Mouse (Mus musculus): ENCODE measurements around the gene Macrod2.

Macrod2 gene

GRCm38 (mm10) chr2:141292847-141293246 is 897.7 kb downstream of the Macrod2 start:
- no peak for DNase-seq (ENCODE audit: low read depth, low spot score)

DNA sequence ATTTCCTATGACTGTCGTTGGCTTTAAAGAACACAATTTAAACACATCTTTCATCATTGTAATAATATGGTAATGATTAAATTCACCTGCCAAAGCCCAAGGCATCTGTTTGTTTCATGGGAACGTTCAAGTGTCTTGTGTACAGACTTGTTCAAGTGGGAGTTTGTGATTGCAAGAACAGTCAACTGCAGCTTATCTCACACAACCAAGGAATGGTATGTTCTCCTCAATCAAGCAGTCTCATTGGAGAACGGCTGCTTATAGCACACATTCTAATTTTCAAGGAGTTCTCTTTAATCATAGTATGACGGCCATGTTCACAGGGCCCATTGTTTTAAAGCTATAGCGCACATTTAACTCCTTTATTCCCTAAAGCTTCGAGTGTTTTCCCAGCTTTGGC is 904.1 kb downstream of the Macrod2 start:
- no peak for DNase-seq (ENCODE audit: low read depth, low spot score)

DNA sequence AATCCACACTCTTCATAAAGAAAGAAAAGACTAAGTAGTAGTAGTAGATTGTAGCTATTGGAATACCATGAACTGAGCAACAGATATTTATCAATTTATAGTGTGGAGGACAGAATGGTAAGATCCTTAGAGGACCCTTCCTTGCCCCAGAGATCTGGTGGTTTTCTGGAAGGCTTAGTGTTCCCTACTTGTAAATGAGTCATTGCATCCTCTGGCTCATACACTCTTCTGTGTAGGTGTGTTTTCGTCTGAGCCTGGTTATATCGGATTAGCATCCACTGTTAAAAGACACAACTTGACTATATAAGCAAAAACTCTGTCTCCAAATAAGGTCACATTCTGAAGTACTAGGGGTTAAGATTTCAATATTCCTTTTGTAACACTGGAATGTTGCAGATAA is 905.9 kb downstream of the Macrod2 start:
- no peak for DNase-seq (ENCODE audit: low read depth, low spot score)

- DNase-seq (ENCODE audit: low read depth, low spot score): no peak
Observed at GRCm38 (mm10) chr2:141308406-141308805, 913.3 kb downstream of the Macrod2 start.

DNA sequence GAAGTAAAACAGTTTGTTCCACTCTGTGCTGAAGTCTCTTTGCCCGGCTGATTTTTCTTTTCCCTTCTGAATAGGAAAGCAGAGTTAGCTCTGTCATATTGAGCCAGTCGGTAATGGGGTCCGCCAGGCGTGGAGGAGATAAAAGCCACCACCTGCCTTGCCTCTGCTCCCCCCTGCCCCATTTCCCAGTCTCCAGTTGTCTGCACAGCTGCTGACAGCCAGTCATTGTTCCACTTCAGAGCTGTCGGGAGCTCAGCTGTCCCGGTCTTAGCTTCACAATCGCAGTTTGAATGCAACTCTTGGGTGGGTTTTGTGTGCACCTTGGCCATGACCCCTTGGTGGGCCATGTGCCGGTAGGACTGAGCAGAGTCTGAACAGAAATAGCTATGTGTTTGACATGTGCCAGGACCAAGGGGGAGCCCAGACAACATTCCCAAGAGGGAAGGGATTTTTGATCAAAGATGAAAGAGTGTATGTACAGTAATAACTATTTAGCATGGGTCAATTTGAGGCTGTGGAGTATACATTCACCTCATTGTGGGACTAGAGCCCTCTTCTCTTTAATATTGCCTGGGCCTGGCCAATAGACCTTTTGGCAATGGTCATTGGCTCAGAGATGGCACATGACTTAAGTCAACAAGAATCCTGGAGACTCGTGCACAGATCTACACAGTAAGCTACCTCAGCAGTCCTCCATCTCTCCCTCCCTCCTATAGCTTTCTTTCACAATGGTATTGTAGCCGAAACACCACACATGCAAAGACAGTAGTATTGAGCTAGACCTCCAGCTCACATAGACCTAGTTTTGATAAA is 917.2 kb downstream of the Macrod2 start:
- no peak for DNase-seq (ENCODE audit: low read depth, low spot score)

GRCm38 (mm10) chr2:141315349-141315748 is 920.2 kb downstream of the Macrod2 start:
- no peak for DNase-seq (ENCODE audit: low read depth, low spot score)

- DNase-seq (ENCODE audit: low read depth, low spot score): no peak
Observed at GRCm38 (mm10) chr2:141323956-141324460, 928.9 kb downstream of the Macrod2 start.

DNA sequence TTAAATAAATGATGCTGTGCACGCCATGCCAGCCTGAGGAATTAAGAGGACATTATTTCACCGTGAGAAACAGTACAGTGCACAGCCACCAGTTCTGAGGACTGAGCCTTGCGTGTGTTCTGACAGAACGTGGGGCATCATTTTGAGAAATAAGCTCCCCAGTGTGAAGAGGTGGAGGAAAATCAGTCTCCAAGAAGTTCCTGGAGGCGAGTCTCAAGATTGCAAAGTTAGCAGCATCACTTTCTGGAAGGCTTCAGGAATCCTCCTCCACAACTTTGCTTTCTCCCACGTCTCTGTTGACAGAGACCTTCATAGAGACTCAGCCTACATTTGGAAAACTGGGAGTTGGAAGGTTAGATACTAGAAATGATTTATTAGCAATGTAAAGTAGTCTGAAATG is 932.2 kb downstream of the Macrod2 start:
- DNase-seq (ENCODE audit: low read depth, low spot score): no peak

- no peak for DNase-seq (ENCODE audit: low read depth, low spot score)
Observed at GRCm38 (mm10) chr2:141337708-141338107, 942.6 kb downstream of the Macrod2 start.

GRCm38 (mm10) chr2:141343988-141344535 is 949.0 kb downstream of the Macrod2 start:
- DNase-seq (ENCODE audit: low read depth, low spot score): no peak

DNA sequence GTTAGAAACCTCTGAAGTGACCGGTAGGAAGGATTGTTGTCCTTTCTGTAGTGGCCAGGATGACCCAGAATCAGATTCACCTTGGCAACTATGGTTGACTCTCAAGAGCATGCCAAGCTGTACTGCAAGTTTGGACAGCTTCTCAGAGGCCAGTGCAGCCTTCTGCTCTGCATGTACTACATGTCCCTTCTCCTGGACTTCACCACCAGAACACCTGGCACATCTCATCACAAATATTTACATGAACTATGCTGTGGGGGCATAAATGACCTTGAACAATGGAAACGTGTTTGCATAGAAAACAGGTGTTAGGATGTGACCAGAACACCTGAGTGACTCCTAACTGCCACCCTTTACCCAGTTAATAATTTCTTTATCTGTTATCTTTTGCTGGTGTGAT is 957.5 kb downstream of the Macrod2 start:
- no peak for DNase-seq (ENCODE audit: low read depth, low spot score)

GRCm38 (mm10) chr2:141388632-141389031 is 993.5 kb downstream of the Macrod2 start:
- DNase-seq (ENCODE audit: low read depth, low spot score): no peak

GRCm38 (mm10) chr2:141391229-141391628 is 996.1 kb downstream of the Macrod2 start:
- DNase-seq (ENCODE audit: low read depth, low spot score): no peak

DNA sequence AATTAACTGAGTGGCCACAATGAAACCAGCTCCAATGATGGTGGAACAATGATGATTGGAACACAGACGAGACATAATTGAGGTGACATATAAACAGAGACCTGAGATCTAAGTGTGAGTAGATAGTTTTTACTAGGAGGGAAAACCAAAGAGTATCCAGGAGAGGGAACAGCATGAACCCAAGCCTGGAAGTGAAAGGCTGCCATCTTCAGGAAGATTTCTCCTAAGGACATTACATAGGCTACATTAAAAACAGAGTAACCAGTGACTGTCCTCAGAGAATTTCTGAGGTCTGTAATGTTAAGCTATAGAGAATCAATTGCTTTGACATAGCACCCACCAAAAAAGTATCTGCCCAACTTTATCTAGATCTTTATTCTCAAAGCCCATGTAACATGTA is 999.7 kb downstream of the Macrod2 start:
- DNase-seq (ENCODE audit: low read depth, low spot score): no peak

DNA sequence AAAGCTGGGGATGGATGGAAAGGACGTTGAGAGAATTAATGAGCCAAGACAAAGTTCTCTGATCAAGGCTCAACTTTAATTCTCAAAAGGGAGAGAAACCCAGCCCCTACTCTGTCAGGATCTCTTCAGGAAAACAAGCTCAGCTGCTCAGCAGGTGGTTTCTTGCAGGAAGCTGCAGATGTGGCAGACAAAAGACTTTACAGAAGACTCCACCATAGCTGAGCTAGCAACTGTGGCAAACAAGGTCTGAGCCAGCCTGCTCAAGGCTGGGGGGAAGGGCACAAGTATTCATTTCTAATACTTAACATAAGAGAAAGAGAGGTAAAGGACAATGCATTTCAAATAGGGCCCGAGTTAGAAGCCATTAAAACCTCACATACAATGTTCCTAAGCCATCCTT is 1013.7 kb downstream of the Macrod2 start:
- no peak for DNase-seq (ENCODE audit: low read depth, low spot score)

DNA sequence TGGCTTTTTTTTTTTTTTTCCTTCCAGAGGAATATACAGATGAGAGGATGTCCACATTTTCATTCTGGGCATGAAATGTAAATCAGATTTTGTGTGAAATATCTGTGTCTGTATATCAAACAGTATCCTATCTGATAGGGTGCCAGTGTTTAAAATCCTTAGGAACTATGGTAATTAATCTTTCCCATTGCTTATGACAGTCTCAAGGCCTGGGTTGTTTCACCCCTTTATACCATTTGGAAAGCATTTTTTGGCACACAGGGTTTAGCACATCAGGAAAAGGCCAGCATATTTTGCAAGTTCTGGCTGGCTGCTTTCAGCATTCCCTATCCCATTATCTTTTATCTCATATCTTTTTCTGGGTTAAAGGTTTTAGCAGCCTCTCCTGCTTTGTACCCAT is 1021.3 kb downstream of the Macrod2 start:
- no peak for DNase-seq (ENCODE audit: low read depth, low spot score)

DNA sequence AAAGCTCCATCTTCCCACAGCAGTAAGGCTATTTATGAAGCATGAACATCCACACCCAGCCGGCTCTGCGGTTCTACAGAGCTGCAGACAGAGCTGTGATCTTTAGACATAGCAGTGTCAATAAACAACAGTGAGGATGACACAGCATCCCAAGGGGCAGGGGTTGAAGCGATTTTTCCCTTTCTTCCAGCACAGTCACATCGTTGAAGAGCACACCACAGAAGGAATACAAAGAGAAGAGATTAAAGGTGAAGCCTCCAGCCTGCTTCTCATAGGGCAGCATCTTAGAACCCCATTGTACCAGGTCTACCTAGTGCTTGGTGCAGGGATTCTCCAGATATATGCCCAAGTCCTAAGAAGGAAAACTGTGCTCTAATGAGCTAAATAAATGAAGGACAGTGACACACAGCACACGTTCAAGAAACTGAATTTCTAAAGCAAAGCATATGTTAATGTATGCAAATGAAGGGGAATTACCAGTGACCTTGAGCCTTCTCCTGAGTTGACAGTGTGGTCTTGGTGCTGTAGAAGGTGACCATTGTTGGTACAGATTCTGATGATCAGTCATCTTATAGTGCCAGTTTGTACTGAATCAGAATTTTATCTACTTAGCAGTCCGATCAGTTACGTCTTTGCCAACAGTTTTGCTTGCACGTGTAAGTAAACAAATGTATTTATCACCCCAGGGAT is 1021.9 kb downstream of the Macrod2 start:
- no peak for DNase-seq (ENCODE audit: low read depth, low spot score)

DNA sequence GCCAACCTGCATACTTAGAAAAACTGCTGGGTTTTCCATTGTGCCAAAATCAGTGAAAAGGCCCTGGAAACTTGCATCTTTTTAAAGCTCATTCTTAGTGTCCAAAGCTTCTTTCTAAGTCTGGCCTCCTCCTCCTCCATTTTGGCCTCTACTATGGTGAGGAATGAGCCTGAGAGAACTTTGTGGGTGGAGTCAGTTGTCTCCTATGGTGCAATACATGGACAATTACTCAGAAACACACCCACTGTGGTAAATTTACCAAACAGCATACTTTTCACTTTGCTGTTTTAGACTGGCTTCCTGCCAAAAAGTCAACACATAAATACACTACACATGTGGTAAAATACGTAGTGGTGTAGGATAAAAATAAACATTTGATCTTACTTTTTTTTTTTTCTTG is 1024.7 kb downstream of the Macrod2 start:
- DNase-seq (ENCODE audit: low read depth, low spot score): no peak

DNA sequence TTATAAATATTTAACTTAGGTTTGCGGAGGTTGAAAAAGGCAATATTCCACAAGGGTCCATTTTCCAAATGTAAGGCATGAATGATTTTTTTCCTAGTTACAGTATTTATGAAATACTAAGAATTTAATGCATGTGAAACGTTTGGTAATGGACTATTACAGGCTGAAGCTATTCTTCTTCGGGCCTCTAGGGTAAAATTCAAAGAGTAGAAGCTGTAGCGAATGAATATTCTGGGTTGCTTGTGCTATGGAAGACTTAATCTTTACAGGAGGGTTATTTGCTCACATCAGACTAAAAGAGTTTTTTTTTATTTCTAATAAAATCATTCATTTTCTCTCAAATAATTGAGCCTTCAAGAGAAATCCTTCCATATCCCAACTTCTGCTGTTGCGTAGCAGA is 1039.0 kb downstream of the Macrod2 start:
- DNase-seq (ENCODE audit: low read depth, low spot score): no peak

DNA sequence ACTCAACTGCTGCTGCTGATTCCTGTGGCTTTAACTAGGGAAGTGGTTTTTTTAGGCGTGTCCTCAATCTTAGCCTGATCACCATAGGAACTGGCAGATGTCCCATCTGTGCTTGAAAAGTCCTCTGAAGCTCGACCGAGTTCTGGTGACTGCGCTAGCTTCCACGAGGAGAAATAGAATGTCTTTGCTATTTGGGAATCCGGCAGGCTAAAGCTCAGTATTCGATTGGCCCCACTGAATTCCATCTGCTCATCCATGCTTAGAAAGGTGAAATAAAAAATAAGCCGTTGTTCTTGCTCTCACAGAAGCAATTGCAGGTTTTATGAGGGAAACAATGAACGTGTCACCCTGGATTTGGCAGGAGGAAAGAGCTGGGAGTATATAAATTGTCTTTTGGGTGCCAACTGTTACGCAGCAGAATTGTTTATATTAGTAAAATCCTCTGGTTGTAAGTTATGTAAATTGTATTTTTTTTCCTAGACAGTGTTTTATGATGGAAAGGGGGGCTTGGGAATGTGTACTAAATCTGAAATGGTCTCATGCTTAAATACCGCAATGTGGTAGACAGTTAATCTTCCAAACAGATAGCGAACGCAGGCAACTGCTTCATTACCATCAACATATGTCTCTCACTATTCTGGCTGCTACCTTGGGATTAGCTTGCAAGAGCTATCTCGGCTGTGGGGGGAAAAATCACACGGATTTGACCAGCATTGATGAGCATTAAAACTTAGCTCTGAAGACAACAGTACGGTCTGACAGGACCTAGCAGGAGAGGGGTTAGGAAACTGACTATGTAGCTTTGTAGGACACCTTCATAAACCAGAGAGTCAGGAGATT is 1039.8 kb downstream of the Macrod2 start:
- DNase-seq (ENCODE audit: low read depth, low spot score): no peak

DNA sequence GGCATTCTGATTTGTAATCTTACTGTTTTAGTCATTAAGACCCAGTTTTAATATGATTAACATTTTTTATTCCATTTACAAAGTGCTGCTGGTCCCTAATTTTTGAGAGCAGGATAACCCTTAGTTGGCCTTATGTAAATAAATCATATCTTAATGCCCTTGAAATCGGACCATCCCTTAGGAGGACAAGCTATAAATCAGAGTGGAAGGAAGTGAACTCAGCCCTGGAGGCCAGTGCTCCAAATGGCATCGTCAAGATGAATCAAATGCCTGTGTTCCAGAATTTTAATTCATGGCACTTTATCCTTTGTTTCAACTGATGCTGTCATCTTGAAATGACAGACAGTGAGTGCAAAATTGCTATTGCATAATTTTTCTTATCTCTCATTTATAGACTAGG is 1046.8 kb downstream of the Macrod2 start:
- no peak for DNase-seq (ENCODE audit: low read depth, low spot score)

Measured in c-Kit-negative CD71-positive TER-119-positive erythroid progenitor cells, embryonic 14.5 days (primary cell).